Mouse (Mus musculus): ENCODE data around the gene Pds5a. TPM values are rescaled to one million over a fixed set of nuclear protein-coding genes. Genes with fewer than 3 reads are reported as not detected.

The Pds5a gene
- polyA plus RNA-seq, 1 experiment: 327 TPM

DNA sequence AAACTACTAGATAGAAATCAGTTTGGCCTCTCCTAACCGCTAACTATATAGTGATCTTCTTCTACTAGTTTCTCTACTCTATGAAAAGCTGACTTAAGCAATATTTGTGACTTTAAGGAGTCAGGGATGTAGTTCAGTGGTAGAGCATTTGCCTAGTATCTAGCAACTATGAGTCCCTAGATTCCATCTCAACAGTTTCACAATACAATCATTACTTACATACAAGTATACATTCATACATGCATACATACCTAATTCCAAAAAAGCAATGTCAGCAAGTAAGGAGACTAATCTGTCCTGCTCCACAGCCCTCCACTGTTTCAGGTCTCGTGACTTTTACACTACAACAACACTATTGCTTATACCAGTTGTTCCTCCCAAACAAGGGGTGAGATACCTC is 36.1 kb downstream of the Pds5a start:
- Histone ChIP-seq H3K27ac (ENCODE audit: insufficient read depth, low read length) (no peak overlapping the region), H3K9me3 (replicated peaks; ENCODE audit: control insufficient read depth, insufficient read depth, low read length, poor library complexity, severe bottlenecking) (no peaks in the 10 kb centered on the region), H3K36me3 (ENCODE audit: control insufficient read depth, insufficient read depth, low read length, poor library complexity, severe bottlenecking) (peaks cover 36% of the 10 kb centered on the region), H3K27me3 (ENCODE audit: control insufficient read depth, insufficient read depth, low read length, poor library complexity, severe bottlenecking) (no peaks in the 10 kb centered on the region), H3K4me1 (ENCODE audit: control insufficient read depth, insufficient read depth, low read length) (no peaks in the 10 kb centered on the region), H3K4me3 (ENCODE audit: low read depth, low read length) (no peak overlapping the region), H3K9ac (ENCODE audit: low read depth, poor library complexity, severe bottlenecking) (no peak overlapping the region)
- TF ChIP-seq CTCF (IDR thresholded peaks at IDR 0.05; ENCODE audit: low read depth, low read length) (no peak), EP300 (IDR thresholded peaks at IDR 0.05; ENCODE audit: insufficient read depth, low read depth, low read length) (no peak), POLR2A (IDR thresholded peaks at IDR 0.05; ENCODE audit: insufficient read depth, low read length) (no peak)

GRCm38 (mm10) chr5:65653786-65654185 is 44.3 kb downstream of the Pds5a start:
- no peaks in the 10 kb centered on the region for H3K27me3 ChIP-seq (ENCODE audit: control insufficient read depth, insufficient read depth, low read length, poor library complexity, severe bottlenecking)
- no peaks in the 10 kb centered on the region for H3K4me1 ChIP-seq (ENCODE audit: control insufficient read depth, insufficient read depth, low read length)
- H3K36me3 ChIP-seq (ENCODE audit: control insufficient read depth, insufficient read depth, low read length, poor library complexity, severe bottlenecking): peaks cover 59% of the 10 kb centered on the region
- H3K4me3 ChIP-seq (ENCODE audit: low read depth, low read length): no peak overlapping the region
- no peak overlapping the region for H3K27ac ChIP-seq (ENCODE audit: insufficient read depth, low read length)
- TF ChIP-seq CTCF (IDR thresholded peaks at IDR 0.05; ENCODE audit: low read depth, low read length) (no peak), POLR2A (IDR thresholded peaks at IDR 0.05; ENCODE audit: insufficient read depth, low read length) (no peak), EP300 (IDR thresholded peaks at IDR 0.05; ENCODE audit: insufficient read depth, low read depth, low read length) (no peak)
- no peaks in the 10 kb centered on the region for H3K9me3 ChIP-seq (replicated peaks; ENCODE audit: control insufficient read depth, insufficient read depth, low read length, poor library complexity, severe bottlenecking)
- H3K9ac ChIP-seq (ENCODE audit: low read depth, poor library complexity, severe bottlenecking): no peak overlapping the region

GRCm38 (mm10) chr5:65638896-65639295 is 59.2 kb downstream of the Pds5a start:
- H3K27ac ChIP-seq (ENCODE audit: insufficient read depth, low read length): no peak overlapping the region
- H3K4me3 ChIP-seq (ENCODE audit: low read depth, low read length): no peak overlapping the region
- H3K9me3 ChIP-seq (replicated peaks; ENCODE audit: control insufficient read depth, insufficient read depth, low read length, poor library complexity, severe bottlenecking): no peaks in the 10 kb centered on the region
- no peaks in the 10 kb centered on the region for H3K27me3 ChIP-seq (ENCODE audit: control insufficient read depth, insufficient read depth, low read length, poor library complexity, severe bottlenecking)
- H3K4me1 ChIP-seq (ENCODE audit: control insufficient read depth, insufficient read depth, low read length): no peaks in the 10 kb centered on the region
- TF ChIP-seq POLR2A (IDR thresholded peaks at IDR 0.05; ENCODE audit: insufficient read depth, low read length): no peak
- no peak overlapping the region for H3K9ac ChIP-seq (ENCODE audit: low read depth, poor library complexity, severe bottlenecking)
- H3K36me3 ChIP-seq (ENCODE audit: control insufficient read depth, insufficient read depth, low read length, poor library complexity, severe bottlenecking): peaks cover 63% of the 10 kb centered on the region

DNA sequence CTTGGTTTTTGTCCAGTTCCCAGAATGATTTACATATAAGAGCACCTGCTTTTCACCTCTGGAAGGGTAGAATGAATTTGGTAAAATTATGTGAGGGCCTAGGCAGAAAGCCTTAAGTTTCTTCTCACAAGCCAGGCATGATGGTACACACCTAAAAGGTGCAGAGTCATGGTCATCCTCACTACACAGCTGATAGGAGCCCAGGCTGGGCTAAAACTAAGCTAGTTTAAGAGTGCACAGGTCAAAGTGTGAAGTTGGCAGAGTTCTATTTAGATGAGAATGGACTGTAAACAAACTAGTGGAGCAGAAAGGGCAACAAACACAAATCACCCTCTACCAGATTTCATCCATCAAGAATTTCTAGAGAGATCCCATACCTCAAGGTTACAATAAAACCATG is 73.7 kb downstream of the Pds5a start:
- no peak overlapping the region for H3K9ac ChIP-seq (ENCODE audit: low read depth, poor library complexity, severe bottlenecking)
- H3K36me3 ChIP-seq (ENCODE audit: control insufficient read depth, insufficient read depth, low read length, poor library complexity, severe bottlenecking): peaks cover 47% of the 10 kb centered on the region
- TF ChIP-seq POLR2A (IDR thresholded peaks at IDR 0.05; ENCODE audit: insufficient read depth, low read length) (no peak), CTCF (IDR thresholded peaks at IDR 0.05; ENCODE audit: low read depth, low read length) (no peak), EP300 (IDR thresholded peaks at IDR 0.05; ENCODE audit: insufficient read depth, low read depth, low read length) (no peak)
- H3K27me3 ChIP-seq (ENCODE audit: control insufficient read depth, insufficient read depth, low read length, poor library complexity, severe bottlenecking): no peaks in the 10 kb centered on the region
- H3K9me3 ChIP-seq (replicated peaks; ENCODE audit: control insufficient read depth, insufficient read depth, low read length, poor library complexity, severe bottlenecking): no peaks in the 10 kb centered on the region
- no peak overlapping the region for H3K27ac ChIP-seq (ENCODE audit: insufficient read depth, low read length)
- no peak overlapping the region for H3K4me3 ChIP-seq (ENCODE audit: low read depth, low read length)
- H3K4me1 ChIP-seq (ENCODE audit: control insufficient read depth, insufficient read depth, low read length): no peaks in the 10 kb centered on the region

GRCm38 (mm10) chr5:65613152-65613924 is 84.7 kb downstream of the Pds5a start:
- peaks cover 58% of the 10 kb centered on the region for H3K36me3 ChIP-seq (ENCODE audit: control insufficient read depth, insufficient read depth, low read length, poor library complexity, severe bottlenecking)
- TF ChIP-seq EP300 (IDR thresholded peaks at IDR 0.05; ENCODE audit: insufficient read depth, low read depth, low read length): no peak

DNA sequence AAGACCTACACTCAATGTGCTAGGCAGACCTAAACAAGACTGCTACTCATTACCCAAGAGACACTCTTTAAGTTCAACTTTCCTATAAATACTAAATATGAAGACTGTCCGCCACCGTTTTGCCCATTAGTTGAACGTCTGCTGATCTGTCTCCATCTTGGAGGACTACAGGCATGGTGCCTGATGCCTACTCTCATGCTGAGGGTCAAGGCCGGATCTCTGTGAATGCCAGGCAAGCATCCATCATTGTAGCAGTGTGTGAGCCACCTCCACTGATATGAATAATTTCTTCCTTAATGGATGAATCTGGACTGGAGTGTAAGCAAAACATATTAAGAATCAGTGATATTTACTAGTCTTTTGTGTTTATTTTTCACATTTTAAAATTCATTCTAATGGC is 87.5 kb downstream of the Pds5a start:
- Histone ChIP-seq H3K9me3 (replicated peaks; ENCODE audit: control insufficient read depth, insufficient read depth, low read length, poor library complexity, severe bottlenecking) (no peaks in the 10 kb centered on the region), H3K27ac (ENCODE audit: insufficient read depth, low read length) (no peak overlapping the region), H3K9ac (ENCODE audit: low read depth, poor library complexity, severe bottlenecking) (no peak overlapping the region), H3K4me1 (ENCODE audit: control insufficient read depth, insufficient read depth, low read length) (no peaks in the 10 kb centered on the region), H3K36me3 (ENCODE audit: control insufficient read depth, insufficient read depth, low read length, poor library complexity, severe bottlenecking) (peaks cover 37% of the 10 kb centered on the region), H3K27me3 (ENCODE audit: control insufficient read depth, insufficient read depth, low read length, poor library complexity, severe bottlenecking) (no peaks in the 10 kb centered on the region), H3K4me3 (ENCODE audit: low read depth, low read length) (no peak overlapping the region)
- no peak for TF ChIP-seq CTCF (IDR thresholded peaks at IDR 0.05; ENCODE audit: low read depth, low read length)
- TF ChIP-seq POLR2A (IDR thresholded peaks at IDR 0.05; ENCODE audit: insufficient read depth, low read length): no peak
- no peak for TF ChIP-seq EP300 (IDR thresholded peaks at IDR 0.05; ENCODE audit: insufficient read depth, low read depth, low read length)

More at GRCm38 (mm10) chr5:65613152-65613924, 84.7 kb downstream of the Pds5a start:
- Histone ChIP-seq H3K27me3 (ENCODE audit: control insufficient read depth, insufficient read depth, low read length, poor library complexity, severe bottlenecking) (no peaks in the 10 kb centered on the region), H3K9ac (ENCODE audit: low read depth, poor library complexity, severe bottlenecking) (no peak overlapping the region), H3K4me3 (ENCODE audit: low read depth, low read length) (no peak overlapping the region), H3K27ac (ENCODE audit: insufficient read depth, low read length) (no peak overlapping the region), H3K4me1 (ENCODE audit: control insufficient read depth, insufficient read depth, low read length) (no peaks in the 10 kb centered on the region), H3K9me3 (replicated peaks; ENCODE audit: control insufficient read depth, insufficient read depth, low read length, poor library complexity, severe bottlenecking) (no peaks in the 10 kb centered on the region)
